Mouse (Mus musculus): ENCODE data around the gene Prokr1. TPM values are rescaled to one million over a fixed set of nuclear protein-coding genes. Genes with fewer than 3 reads are reported as not detected.
"Not testable (repeated sequence)": the region's sequence is repeated elsewhere in the genome, so short reads cannot be mapped to it uniquely, and the experiment has no call there.

Prokr1 gene
- 1 to 10 TPM in 1 of 2 experiments, under 1 TPM in 1; 0.88 to 1.1 TPM for total RNA-seq (2021)

- peak; percentile 49 for DNase-seq
Measured at GRCm38 (mm10) chr6:87590394-87591281, at the start of gene Prokr1. Gene Prokr1 (minus strand): TSS chr6:87590743.

GRCm38 (mm10) chr6:87638134-87638660, 47.7 kb upstream of the Prokr1 start:
- no peak for DNase-seq

- no peak for DNase-seq
Measured at GRCm38 (mm10) chr6:87632176-87632575, 41.6 kb upstream of the Prokr1 start.

GRCm38 (mm10) chr6:87628936-87629335, 38.4 kb upstream of the Prokr1 start:
- not testable (repeated sequence) for DNase-seq

GRCm38 (mm10) chr6:87623151-87623550, 32.6 kb upstream of the Prokr1 start:
- DNase-seq, result no peak

GRCm38 (mm10) chr6:87621281-87621680, 30.7 kb upstream of the Prokr1 start:
- DNase-seq, result peak; percentile 63

- DNase-seq, result no peak
Measured at GRCm38 (mm10) chr6:87618021-87618420, 27.5 kb upstream of the Prokr1 start.

- no peak for DNase-seq
Measured at GRCm38 (mm10) chr6:87615696-87616083, 25.1 kb upstream of the Prokr1 start.

- DNase-seq, result peak; percentile 75
Measured at GRCm38 (mm10) chr6:87614794-87615695, 24.5 kb upstream of the Prokr1 start.

GRCm38 (mm10) chr6:87599825-87600224, 9.3 kb upstream of the Prokr1 start:
- peak; percentile 87 for DNase-seq

- DNase-seq, result no peak
Measured at GRCm38 (mm10) chr6:87597116-87597833, 6.7 kb upstream of the Prokr1 start.

- no peak for DNase-seq
Measured at GRCm38 (mm10) chr6:87594188-87594587, 3.6 kb upstream of the Prokr1 start.

- DNase-seq, result no peak
Measured at GRCm38 (mm10) chr6:87589718-87590393, 687 bp downstream of the Prokr1 start.

GRCm38 (mm10) chr6:87583991-87584390, 6.6 kb downstream of the Prokr1 start:
- no peak for DNase-seq

GRCm38 (mm10) chr6:87583183-87583611, 7.3 kb downstream of the Prokr1 start:
- DNase-seq, result no peak

- DNase-seq, result peak; percentile 71
Measured at GRCm38 (mm10) chr6:87582456-87582855, 8.1 kb downstream of the Prokr1 start.

- no peak for DNase-seq
Measured at GRCm38 (mm10) chr6:87581581-87581980, 9.0 kb downstream of the Prokr1 start.

GRCm38 (mm10) chr6:87581071-87581470, 9.5 kb downstream of the Prokr1 start:
- no peak for DNase-seq

- DNase-seq, result peak; percentile 36
Measured at GRCm38 (mm10) chr6:87578247-87578646, 12.3 kb downstream of the Prokr1 start.

GRCm38 (mm10) chr6:87576648-87577330, 13.8 kb downstream of the Prokr1 start:
- no peak for DNase-seq

GRCm38 (mm10) chr6:87571863-87572262, 18.7 kb downstream of the Prokr1 start:
- not testable (repeated sequence) for DNase-seq
